Mouse (Mus musculus) spleen, postnatal 0 days (tissue): ENCODE data around the gene Ptcd2. TPM values are rescaled to one million over a fixed set of nuclear protein-coding genes. Genes with fewer than 3 reads are reported as not detected.

Source experiments
- polyA plus RNA-seq: library from polyadenylated mRNA; unstranded; fragments of >200 nt; fragmentation: Nextera tagmentation; extraction: Ambion mirVana; gene quantifications from 2 replicates; pipeline ENCODE4 v1.2.1, GENCODE M21; 2015

Ptcd2 gene
- 29.6 and 29.8 TPM in 2 replicates for polyA plus RNA-seq

DNA sequence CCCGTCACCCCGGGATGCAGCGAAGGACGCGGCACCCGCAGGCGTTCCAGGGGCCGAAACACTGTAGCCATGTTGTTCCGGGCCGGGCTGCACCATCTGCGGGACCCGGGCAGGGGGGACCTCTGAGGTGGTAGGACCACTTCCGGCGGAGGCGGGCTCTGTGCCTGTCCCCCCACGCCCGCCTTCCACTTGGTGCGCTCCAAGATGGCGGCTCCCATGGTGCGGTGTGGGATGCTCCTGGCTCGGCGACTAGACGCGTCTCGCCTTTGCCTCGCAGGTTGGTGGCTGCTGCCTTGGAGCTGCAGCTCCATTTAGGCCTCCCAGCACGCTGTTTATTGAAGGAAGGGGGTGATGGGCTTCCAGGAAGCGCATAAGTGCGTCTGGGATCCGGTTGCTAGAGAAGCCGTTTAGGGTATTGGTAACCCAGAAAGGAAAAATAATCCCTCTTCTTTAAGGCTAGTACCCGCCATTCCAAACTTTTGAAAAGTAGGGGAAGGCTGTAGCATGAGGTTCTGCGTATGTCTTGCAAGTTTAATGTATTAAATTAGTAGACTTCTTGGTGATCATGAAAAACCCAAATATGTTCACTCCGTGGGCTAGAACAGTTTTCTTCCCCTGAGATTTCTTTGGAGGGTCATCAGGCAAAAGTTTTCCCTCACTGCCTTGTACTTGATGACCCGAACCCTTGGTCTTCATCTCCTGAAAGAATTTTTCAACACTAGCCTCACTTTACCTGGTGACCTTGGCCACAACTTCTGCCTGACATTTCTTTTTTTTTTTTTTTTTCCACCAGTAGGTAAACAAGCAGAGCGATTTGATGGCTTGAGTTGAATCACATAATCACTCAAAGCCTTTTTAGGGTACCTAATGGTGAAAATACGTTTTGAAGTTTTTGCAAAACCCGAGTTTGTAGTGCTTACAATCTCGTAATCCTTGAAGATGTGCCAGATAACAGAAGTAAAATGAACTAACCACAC lies at the start of gene Ptcd2, which contains the start of gene Mrps27:
Ptcd2 (minus strand) TSS at position 107 of the 977 bp plus-strand sequence.
Mrps27 (plus strand) TSS at position 188 of the 977 bp plus-strand sequence.

Other genes starting within 250 kb of the Ptcd2 start
- 0.63 and 0.89 TPM in 2 replicates for gene Zfp366, start 159.9 kb downstream of the Ptcd2 start, polyA plus RNA-seq
- gene Mrps27, start 81 bp upstream of the Ptcd2 start, polyA plus RNA-seq: 20.3 and 22.0 TPM in 2 replicates
- 3.6 and 6.4 TPM in 2 replicates for gene Map1b, start 171.8 kb upstream of the Ptcd2 start, polyA plus RNA-seq